Mouse (Mus musculus) heart, postnatal 0 days (tissue): Measurements from ENCODE around the gene Unk. TPM values are rescaled to one million over a fixed set of nuclear protein-coding genes. Genes with fewer than 3 reads are reported as not detected.

ENCODE experiments used
- ATAC-seq: fragments of 200-750 bp; cut with Nextera tagmentation; 2 replicates; pipeline ENCODE4 v1.8.0; 2017; ENCODE audit warnings: low read depth, moderate number of reproducible peaks, moderate library complexity; ENCODE audit not compliant: insufficient read depth
- DNase-seq: peaks from one replicate; pipeline ENCODE4 v3.0.0-alpha.2; 2016; ENCODE audit warnings: low spot score
- H3K27ac ChIP-seq: fragments of 300-500 bp; sonication (generic); 2 replicates; pipeline ENCODE4 v1.5.1; 2014; ENCODE audit warnings: low read depth, mild to moderate bottlenecking
- H3K27me3 ChIP-seq: fragments of 300-500 bp; sonication (generic); 2 replicates; pipeline ENCODE4 v1.6.1; 2014; ENCODE audit warnings: low read length, mixed read lengths; ENCODE audit not compliant: control insufficient read depth, insufficient read depth
- H3K36me3 ChIP-seq: fragments of 300-500 bp; sonication (generic); replicated peaks from 2 replicates; pipeline ENCODE4 v1.6.1; 2014; ENCODE audit warnings: low read length, mixed read lengths; ENCODE audit not compliant: control insufficient read depth, insufficient read depth
- H3K4me1 ChIP-seq: fragments of 300-500 bp; sonication (generic); 2 replicates; pipeline ENCODE4 v1.6.1; 2014; ENCODE audit warnings: antibody characterized with exemption; ENCODE audit not compliant: control insufficient read depth, insufficient read depth
- H3K4me2 ChIP-seq: fragments of 300-500 bp; sonication (generic); 2 replicates; pipeline ENCODE4 v1.6.1; 2014; ENCODE audit warnings: low read depth, mild to moderate bottlenecking, low read length, moderate library complexity
- H3K4me3 ChIP-seq: fragments of 300-500 bp; sonication (generic); 2 replicates; pipeline ENCODE4 v1.5.1; 2014; ENCODE audit warnings: low read depth, low read length
- H3K9ac ChIP-seq: fragments of 300-500 bp; sonication (generic); replicated peaks from 2 replicates; pipeline ENCODE4 v1.6.1; 2014; ENCODE audit warnings: low read depth, low read length, mixed read lengths
- H3K9me3 ChIP-seq: fragments of 300-500 bp; sonication (generic); replicated peaks from 2 replicates; pipeline ENCODE4 v1.6.1; 2016; ENCODE audit warnings: low read length; ENCODE audit not compliant: control insufficient read depth
- CTCF ChIP-seq: IDR thresholded peaks from 2 replicates; pipeline ENCODE4 v1.5.1; 2016; ENCODE audit warnings: antibody characterized with exemption, control low read depth, low read depth
- EP300 ChIP-seq: IDR thresholded peaks from 2 replicates; pipeline ENCODE4 v1.6.1; 2016; ENCODE audit warnings: antibody characterized with exemption, low read depth
- WGBS: fragments of 180-500 bp; shearing (Covaris S2); extraction: QIAGEN DNeasy Blood & Tissue Kit; methylation state at CpG from one replicate; pipeline ENCODE4 v1.1.7; 2014; 5-methylcytosine and 5-hydroxymethylcytosine counted together
- polyA plus RNA-seq: library from polyadenylated mRNA; unstranded; fragments of >200 nt; fragmentation: Nextera tagmentation; extraction: Ambion mirVana; gene quantifications from 2 replicates; pipeline ENCODE4 v1.2.1, GENCODE M21; 2015
- total RNA-seq: library from RNA; depleted of rRNA; stranded (reverse); fragments of >200 nt; gene quantifications from 2 replicates; pipeline ENCODE4 v1.2.3, GENCODE M21; 2014; ENCODE audit warnings: low replicate concordance

The Unk gene
- total and polyA plus RNA-seq, 2 experiments from 2014 or later: 9.5 to 26.1 TPM

GRCm38 (mm10) chr11:116029086-116029865, 846 bp upstream of the Unk start:
- Histone ChIP-seq H3K9ac (peak overlapping the region; percentile 30; the same call in 1 of the 2 replicates), H3K4me1 (peaks cover 16% of the 10 kb centered on the region), H3K36me3 (no peaks in the 10 kb centered on the region), H3K9me3 (no peaks in the 10 kb centered on the region), H3K27ac (peak overlapping the region; percentile 98; the same call in 1 of the 2 replicates), H3K4me2 (peak overlapping the region; percentile 70), H3K27me3 (no peaks in the 10 kb centered on the region), H3K4me3 (peak overlapping the region; percentile 69)
- no peak for DNase-seq
- WGBS: 67% methylated on average over 6 of the region's 6 CpGs
- no peak for ATAC-seq
- TF ChIP-seq EP300: no peak
- no peak for TF ChIP-seq CTCF

- Histone ChIP-seq H3K4me3 (peak overlapping the region; percentile 69), H3K4me2 (peak overlapping the region; percentile 70), H3K9ac (peak overlapping the region; percentile 79), H3K9me3 (no peaks in the 10 kb centered on the region), H3K27me3 (no peaks in the 10 kb centered on the region), H3K4me1 (peaks cover 16% of the 10 kb centered on the region), H3K27ac (peak overlapping the region; percentile 98), H3K36me3 (no peaks in the 10 kb centered on the region)
- DNase-seq (no peak), ATAC-seq (peak; percentile 7; the same call in 1 of the 2 replicates)
- WGBS: 23% methylated on average over 14 of the region's 14 CpGs
- TF ChIP-seq EP300 (no peak), CTCF (no peak)
Measured at GRCm38 (mm10) chr11:116030898-116031845, 1.1 kb downstream of the Unk start.

- ATAC-seq: no peak
- 85% methylated on average over 6 of the region's 6 CpGs for WGBS
- peaks cover 13% of the 10 kb centered on the region; the same call in 1 of the 2 replicates for H3K36me3 ChIP-seq
Measured at GRCm38 (mm10) chr11:116034584-116034983, 4.5 kb downstream of the Unk start.

GRCm38 (mm10) chr11:116036671-116037070, 6.5 kb downstream of the Unk start:
- Histone ChIP-seq H3K4me3 (no peak overlapping the region), H3K4me2 (no peak overlapping the region), H3K27ac (no peak overlapping the region), H3K36me3 (peaks cover 22% of the 10 kb centered on the region; the same call in 1 of the 2 replicates), H3K9ac (no peak overlapping the region), H3K9me3 (no peaks in the 10 kb centered on the region), H3K27me3 (no peaks in the 10 kb centered on the region), H3K4me1 (peaks cover 8% of the 10 kb centered on the region)
- DNase-seq (no peak), ATAC-seq (no peak)
- WGBS: 85% methylated on average over 3 of the region's 3 CpGs
- TF ChIP-seq EP300 (no peak), CTCF (no peak)

More at GRCm38 (mm10) chr11:116034584-116034983, 4.5 kb downstream of the Unk start:
- Histone ChIP-seq H3K27ac (no peak overlapping the region), H3K4me3 (no peak overlapping the region), H3K27me3 (no peaks in the 10 kb centered on the region), H3K9ac (no peak overlapping the region), H3K4me2 (no peak overlapping the region), H3K4me1 (peaks cover 14% of the 10 kb centered on the region), H3K9me3 (no peaks in the 10 kb centered on the region)
- TF ChIP-seq EP300 (no peak), CTCF (no peak)
- no peak for DNase-seq

- Histone ChIP-seq H3K9ac (no peak overlapping the region), H3K4me1 (peaks cover 4% of the 10 kb centered on the region; the same call in 1 of the 2 replicates), H3K27ac (no peak overlapping the region), H3K27me3 (no peaks in the 10 kb centered on the region), H3K4me3 (no peak overlapping the region), H3K9me3 (no peaks in the 10 kb centered on the region), H3K4me2 (no peak overlapping the region), H3K36me3 (peaks cover 29% of the 10 kb centered on the region)
- no peak for DNase-seq
- TF ChIP-seq EP300: no peak
- no peak for TF ChIP-seq CTCF
- 94% methylated on average over 9 of the region's 9 CpGs for whole genome bisulfite sequencing
- no peak for ATAC-seq
Measured at GRCm38 (mm10) chr11:116037826-116038225, 7.7 kb downstream of the Unk start.
